Mouse (Mus musculus) limb, embryonic 14.5 days (tissue): ENCODE data around the gene Xpnpep3. TPM values are rescaled to one million over a fixed set of nuclear protein-coding genes. Genes with fewer than 3 reads are reported as not detected.

Source experiments
- ATAC-seq: fragments of 200-750 bp; cut with Nextera tagmentation; 2 replicates; pipeline ENCODE4 v1.8.0; 2017; ENCODE audit warnings: low read depth, moderate number of reproducible peaks, moderate TSS enrichment; ENCODE audit not compliant: low FRiP score
- DNase-seq: peaks from one replicate; pipeline ENCODE4 v3.0.0-alpha.2; 2015; ENCODE audit warnings: low spot score
- H3K27ac ChIP-seq: fragments of 300-500 bp; sonication (generic); replicated peaks from 2 replicates; pipeline ENCODE4 v1.5.1; 2014; ENCODE audit warnings: low read depth, mild to moderate bottlenecking, low read length, moderate library complexity, mixed read lengths
- H3K27me3 ChIP-seq: fragments of 300-500 bp; sonication (generic); 2 replicates; pipeline ENCODE4 v1.6.1; 2014; ENCODE audit warnings: low read length, mixed read lengths; ENCODE audit not compliant: control insufficient read depth, insufficient read depth
- H3K36me3 ChIP-seq: fragments of 300-500 bp; sonication (generic); 2 replicates; pipeline ENCODE4 v1.6.1; 2014; ENCODE audit warnings: mild to moderate bottlenecking, low read length, moderate library complexity, mixed read lengths; ENCODE audit not compliant: control insufficient read depth, insufficient read depth
- H3K4me1 ChIP-seq: fragments of 300-500 bp; sonication (generic); 2 replicates; pipeline ENCODE4 v1.6.1; 2014; ENCODE audit warnings: antibody characterized with exemption, low read length, mixed read lengths; ENCODE audit not compliant: control insufficient read depth, insufficient read depth
- H3K4me2 ChIP-seq: fragments of 300-500 bp; sonication (generic); replicated peaks from 2 replicates; pipeline ENCODE4 v1.6.1; 2014; ENCODE audit warnings: low read depth, mild to moderate bottlenecking, low read length, moderate library complexity; ENCODE audit not compliant: severe bottlenecking
- H3K4me3 ChIP-seq: fragments of 300-500 bp; sonication (generic); replicated peaks from 2 replicates; pipeline ENCODE4 v1.5.1; 2014; ENCODE audit warnings: low read length
- H3K9ac ChIP-seq: fragments of 300-500 bp; sonication (generic); 2 replicates; pipeline ENCODE4 v1.6.1; 2014; ENCODE audit warnings: mild to moderate bottlenecking, low read depth, low read length, moderate library complexity; ENCODE audit not compliant: severe bottlenecking
- H3K9me3 ChIP-seq: fragments of 300-500 bp; sonication (generic); 2 replicates; pipeline ENCODE4 v1.6.1; 2016; ENCODE audit warnings: low read length; ENCODE audit not compliant: control insufficient read depth
- POLR2A ChIP-seq: fragments of 200-500 bp; IDR thresholded peaks from 2 replicates; pipeline ENCODE4 v1.8.0; 2012; ENCODE audit warnings: inconsistent platforms, mild to moderate bottlenecking, moderate library complexity, borderline replicate concordance; ENCODE audit not compliant: insufficient read depth, insufficient read length; ENCODE audit errors: extremely low read depth
- WGBS: fragments of 180-500 bp; shearing (Covaris S2); extraction: QIAGEN DNeasy Blood & Tissue Kit; methylation state at CpG from one replicate; pipeline ENCODE4 v1.1.7; 2014; 5-methylcytosine and 5-hydroxymethylcytosine counted together
- polyA plus RNA-seq, 2 experiments: library from polyadenylated mRNA; depleted of rRNA in 1 of 2; stranded (reverse) in 1 of 2; unstranded in 1 of 2; fragments of >200 nt; fragmentation: Nextera tagmentation in 1 of 2; extraction: Ambion mirVana in 1 of 2; gene quantifications; 2 replicates each; pipeline versions ENCODE4 v1.2.1 to v1.2.3; 2012 to 2014

Xpnpep3 gene
- polyA plus RNA-seq, 2 experiments, result 6.6 to 10.5 TPM

- H3K4me2 ChIP-seq, result no peak overlapping the region
- ATAC-seq, result no peak
- H3K4me1 ChIP-seq, result peaks cover 6% of the 10 kb centered on the region
- WGBS, result 87% methylated on average over 3 of the region's 3 CpGs
- no peak for TF ChIP-seq POLR2A
- no peak overlapping the region for H3K4me3 ChIP-seq
- H3K27ac ChIP-seq, result no peak overlapping the region
- no peak for DNase-seq
- H3K36me3 ChIP-seq, result peaks cover 18% of the 10 kb centered on the region
- no peaks in the 10 kb centered on the region for H3K9me3 ChIP-seq
- no peaks in the 10 kb centered on the region for H3K27me3 ChIP-seq
- H3K9ac ChIP-seq, result no peak overlapping the region
Measured at GRCm38 (mm10) chr15:81358943-81359342, 41.0 kb upstream of the Xpnpep3 start.

GRCm38 (mm10) chr15:81359421-81359820 is 40.5 kb upstream of the Xpnpep3 start:
- WGBS, result 81% methylated on average over 5 of the region's 5 CpGs
- ATAC-seq, result no peak
- peak overlapping the region; percentile 67 for H3K4me2 ChIP-seq

GRCm38 (mm10) chr15:81360345-81361021 is 39.5 kb upstream of the Xpnpep3 start, which contains the start of gene Slc25a17:
Gene Slc25a17, minus strand, starts transcription at chr15:81360812.
- no peaks in the 10 kb centered on the region for H3K9me3 ChIP-seq
- ATAC-seq (peak; percentile 99), DNase-seq (peak; percentile 98)
- H3K4me2 ChIP-seq, result peak within 1 kb of the TSS; percentile 67
- TF ChIP-seq POLR2A, result peak; percentile 57; the same call in 1 of the 2 replicates
- peak within 1 kb of the TSS; percentile 83 for H3K9ac ChIP-seq
- H3K4me1 ChIP-seq, result peaks cover 6% of the 10 kb centered on the region
- WGBS, result 3% methylated on average over 30 of the region's 30 CpGs
- H3K27ac ChIP-seq, result peak within 1 kb of the TSS; percentile 78
- H3K4me3 ChIP-seq, result peak within 1 kb of the TSS; percentile 77
- peaks cover 28% of the 10 kb centered on the region for H3K36me3 ChIP-seq
- H3K27me3 ChIP-seq, result no peaks in the 10 kb centered on the region

More at GRCm38 (mm10) chr15:81359421-81359820, 40.5 kb upstream of the Xpnpep3 start:
- Histone ChIP-seq H3K9me3 (no peaks in the 10 kb centered on the region), H3K27ac (no peak overlapping the region), H3K9ac (no peak overlapping the region), H3K4me1 (peaks cover 6% of the 10 kb centered on the region), H3K4me3 (peak overlapping the region; percentile 77), H3K36me3 (peaks cover 18% of the 10 kb centered on the region), H3K27me3 (no peaks in the 10 kb centered on the region)
- no peak for DNase-seq
- TF ChIP-seq POLR2A, result no peak

GRCm38 (mm10) chr15:81361022-81361404 is 38.9 kb upstream of the Xpnpep3 start:
- 28% methylated on average over 6 of the region's 6 CpGs for WGBS
- H3K4me2 ChIP-seq, result peak overlapping the region; percentile 67
- H3K9ac ChIP-seq, result peak overlapping the region; percentile 83; the same call in 1 of the 2 replicates
- peaks cover 33% of the 10 kb centered on the region for H3K36me3 ChIP-seq
- no peak for TF ChIP-seq POLR2A
- no peaks in the 10 kb centered on the region for H3K27me3 ChIP-seq
- DNase-seq (no peak), ATAC-seq (peak; percentile 57)
- peaks cover 6% of the 10 kb centered on the region for H3K4me1 ChIP-seq
- peak overlapping the region; percentile 77 for H3K4me3 ChIP-seq
- no peaks in the 10 kb centered on the region for H3K9me3 ChIP-seq
- H3K27ac ChIP-seq, result peak overlapping the region; percentile 78

- WGBS, result 39% methylated on average over 10 of the region's 10 CpGs
- Histone ChIP-seq H3K27me3 (no peaks in the 10 kb centered on the region), H3K4me3 (peak overlapping the region; percentile 77), H3K9me3 (no peaks in the 10 kb centered on the region), H3K27ac (peak overlapping the region; percentile 78; the same call in 1 of the 2 replicates), H3K36me3 (peaks cover 38% of the 10 kb centered on the region), H3K4me2 (peak overlapping the region; percentile 67), H3K9ac (0 out of 2 replicates have a peak overlapping the region, but pooled peaks have one; percentile 83), H3K4me1 (peaks cover 6% of the 10 kb centered on the region)
- no peak for ATAC-seq
- no peak for TF ChIP-seq POLR2A
- no peak for DNase-seq
Measured at GRCm38 (mm10) chr15:81361417-81362015, 38.4 kb upstream of the Xpnpep3 start.
